Mouse (Mus musculus) midbrain, embryonic 11.5 days (tissue): ENCODE measurements around the gene Ttc7b. TPM values are rescaled to one million over a fixed set of nuclear protein-coding genes. Genes with fewer than 3 reads are reported as not detected.

Experiments used
- ATAC-seq: fragments of 200-750 bp; cut with Nextera tagmentation; 2 replicates; pipeline ENCODE4 v1.8.0; 2017; ENCODE audit warnings: moderate TSS enrichment, moderate library complexity; ENCODE audit not compliant: low FRiP score
- DNase-seq: peaks from one replicate; pipeline ENCODE4 v3.0.0; 2015; ENCODE audit warnings: low spot score; ENCODE audit errors: missing footprints
- H3K27ac ChIP-seq: fragments of 300-500 bp; sonication (generic); 2 replicates; pipeline ENCODE4 v1.5.1; 2014; ENCODE audit warnings: low read depth, low read length
- H3K27me3 ChIP-seq: fragments of 300-500 bp; sonication (generic); 2 replicates; pipeline ENCODE4 v1.6.1; 2014; ENCODE audit warnings: mild to moderate bottlenecking, low read length, moderate library complexity, mixed read lengths; ENCODE audit not compliant: control insufficient read depth, insufficient read depth
- H3K36me3 ChIP-seq: fragments of 300-500 bp; sonication (generic); 2 replicates; pipeline ENCODE4 v1.6.1; 2014; ENCODE audit warnings: mild to moderate bottlenecking, low read length, moderate library complexity, mixed read lengths; ENCODE audit not compliant: control insufficient read depth, insufficient read depth
- H3K4me1 ChIP-seq: fragments of 300-500 bp; sonication (generic); 2 replicates; pipeline ENCODE4 v1.6.1; 2014; ENCODE audit warnings: low read length; ENCODE audit not compliant: control insufficient read depth, insufficient read depth
- H3K4me2 ChIP-seq: fragments of 300-500 bp; sonication (generic); 2 replicates; pipeline ENCODE4 v1.6.1; 2014; ENCODE audit warnings: mild to moderate bottlenecking, moderate library complexity
- H3K4me3 ChIP-seq: fragments of 300-500 bp; sonication (generic); 2 replicates; pipeline ENCODE4 v1.5.1; 2014; ENCODE audit warnings: low read depth, low read length
- H3K9ac ChIP-seq: fragments of 300-500 bp; sonication (generic); 2 replicates; pipeline ENCODE4 v1.6.1; 2014; ENCODE audit warnings: low read length
- H3K9me3 ChIP-seq: fragments of 300-500 bp; sonication (generic); 2 replicates; pipeline ENCODE4 v1.6.1; 2016; ENCODE audit warnings: low read length; ENCODE audit not compliant: control insufficient read depth
- WGBS: fragments of 180-500 bp; shearing (Covaris S2); extraction: QIAGEN DNeasy Blood & Tissue Kit; methylation state at CpG from one replicate; pipeline ENCODE4 v1.1.7; 2014; 5-methylcytosine and 5-hydroxymethylcytosine counted together
- polyA plus RNA-seq: library from polyadenylated mRNA; unstranded; fragments of >200 nt; fragmentation: Nextera tagmentation; extraction: Ambion mirVana; gene quantifications from 2 replicates; pipeline ENCODE4 v1.2.1, GENCODE M21; 2014

Gene Ttc7b
- polyA plus RNA-seq, 1 experiment from 2014 or later: 9.2 TPM

- Histone ChIP-seq H3K27ac (no peak overlapping the region), H3K4me3 (no peak overlapping the region), H3K4me2 (no peak overlapping the region), H3K36me3 (peaks cover 2% of the 10 kb centered on the region; the same call in 1 of the 2 replicates), H3K9me3 (no peaks in the 10 kb centered on the region), H3K27me3 (no peaks in the 10 kb centered on the region), H3K4me1 (no peaks in the 10 kb centered on the region), H3K9ac (no peak overlapping the region)
- 87% methylated on average over 2 of the region's 2 CpGs for WGBS
- ATAC-seq: no peak
- DNase-seq: no peak
Measured at GRCm38 (mm10) chr12:100369786-100370185, 150.8 kb downstream of the Ttc7b start.

DNA sequence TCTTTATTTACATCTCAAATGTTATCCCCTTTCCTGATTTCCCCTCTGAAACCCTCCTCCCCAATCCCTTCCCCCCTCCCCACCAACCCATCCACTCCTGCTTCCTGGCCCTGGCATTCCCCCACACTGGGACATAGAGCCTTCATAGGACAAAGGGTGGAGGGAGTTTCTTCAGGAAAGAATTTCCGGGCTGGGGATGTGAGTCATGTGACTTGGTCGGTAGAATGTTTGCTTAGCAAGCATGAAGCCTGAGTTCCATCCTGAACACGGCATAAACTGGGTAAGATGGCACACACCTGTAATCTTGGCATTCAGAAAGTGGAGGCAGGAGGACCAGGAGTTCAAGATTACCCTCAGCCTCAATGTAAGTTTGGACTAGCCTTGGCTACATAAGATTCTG lies 151.4 kb downstream of the Ttc7b start:
- Histone ChIP-seq H3K36me3 (peaks cover 2% of the 10 kb centered on the region; the same call in 1 of the 2 replicates), H3K4me3 (no peak overlapping the region), H3K27ac (no peak overlapping the region), H3K27me3 (no peaks in the 10 kb centered on the region), H3K4me2 (no peak overlapping the region), H3K9ac (no peak overlapping the region), H3K9me3 (no peaks in the 10 kb centered on the region), H3K4me1 (no peaks in the 10 kb centered on the region)
- WGBS: 75% methylated on average over 3 of the region's 3 CpGs
- DNase-seq: no peak
- ATAC-seq: no peak

DNA sequence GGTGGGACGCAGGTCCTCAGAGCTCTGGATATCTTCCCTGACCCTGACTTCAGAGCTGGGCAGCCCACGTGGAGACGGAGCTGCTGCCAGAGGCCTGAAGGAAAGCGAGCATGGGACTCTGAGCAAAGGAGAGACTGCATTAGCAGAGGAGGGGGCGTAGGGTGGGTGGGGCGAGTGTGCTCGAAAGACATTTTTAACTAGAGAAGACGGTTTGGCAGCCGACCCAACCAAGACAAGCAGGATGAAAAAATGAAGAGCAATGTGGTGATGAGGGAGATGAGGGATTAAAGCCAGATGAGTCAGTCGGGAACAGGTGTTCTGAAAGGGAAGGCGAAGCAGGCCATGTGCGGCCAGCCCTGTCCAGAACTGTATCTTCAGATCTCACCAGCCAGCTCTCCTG lies 159.3 kb downstream of the Ttc7b start:
- H3K4me1 ChIP-seq: no peaks in the 10 kb centered on the region
- WGBS: 89% methylated on average over 12 of the region's 12 CpGs
- no peak overlapping the region for H3K4me2 ChIP-seq
- H3K9ac ChIP-seq: no peak overlapping the region
- H3K4me3 ChIP-seq: no peak overlapping the region
- no peak overlapping the region for H3K27ac ChIP-seq
- no peak for DNase-seq
- H3K36me3 ChIP-seq: no peaks in the 10 kb centered on the region
- ATAC-seq: no peak
- H3K9me3 ChIP-seq: no peaks in the 10 kb centered on the region
- H3K27me3 ChIP-seq: no peaks in the 10 kb centered on the region

DNA sequence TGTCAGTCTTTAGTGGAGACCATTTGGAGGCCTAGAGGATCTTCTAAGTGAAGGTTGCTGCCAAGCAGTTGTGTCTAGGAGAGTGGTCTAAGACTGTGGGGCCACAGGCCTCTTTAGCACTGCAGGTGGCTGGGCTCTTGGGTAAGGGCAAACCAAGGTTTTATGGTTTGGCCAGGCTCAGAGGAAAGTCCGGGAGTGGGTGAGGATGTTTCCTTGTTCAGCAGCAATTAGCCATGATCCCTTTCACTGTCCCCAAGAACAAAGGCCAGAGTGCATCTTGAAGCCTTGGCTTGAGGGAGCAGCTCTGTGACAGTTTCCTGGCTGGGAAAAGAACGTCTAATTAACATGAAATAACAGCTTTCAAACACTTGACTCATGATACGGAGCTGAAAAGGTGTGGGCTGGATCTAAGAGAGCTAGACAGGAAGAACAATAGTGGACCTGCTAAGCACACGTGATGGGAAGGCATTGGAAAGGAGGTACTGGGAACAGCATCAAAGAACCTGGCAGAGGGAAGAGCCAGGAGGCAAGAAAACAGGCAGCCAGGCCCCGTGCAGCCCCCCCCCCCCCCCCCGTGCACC lies 162.5 kb downstream of the Ttc7b start:
- Histone ChIP-seq H3K36me3 (no peaks in the 10 kb centered on the region), H3K4me3 (no peak overlapping the region), H3K27me3 (no peaks in the 10 kb centered on the region), H3K4me2 (no peak overlapping the region), H3K9ac (no peak overlapping the region), H3K9me3 (no peaks in the 10 kb centered on the region), H3K4me1 (no peaks in the 10 kb centered on the region), H3K27ac (no peak overlapping the region)
- ATAC-seq: no peak
- no peak for DNase-seq
- 74% methylated on average over 6 of the region's 6 CpGs for WGBS

DNA sequence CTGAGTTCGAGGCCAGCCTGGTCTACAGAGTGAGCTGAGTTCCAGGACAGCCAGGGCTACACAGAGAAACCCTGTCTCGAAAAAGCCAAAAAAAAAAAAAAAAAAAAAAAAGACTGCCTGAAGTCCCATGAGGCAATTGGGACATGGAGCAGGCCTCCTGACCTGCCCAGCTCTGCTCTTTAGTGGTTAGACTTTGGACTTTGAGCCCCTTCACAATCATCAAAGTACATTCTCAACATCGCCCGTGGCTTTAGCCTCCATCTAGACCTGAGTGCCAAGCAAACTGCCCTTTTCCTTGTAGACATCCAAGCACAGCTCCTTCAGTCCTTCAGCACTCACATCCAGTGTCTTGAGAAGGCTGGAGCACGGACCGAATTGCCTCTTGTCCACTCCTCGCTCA lies 164.2 kb downstream of the Ttc7b start:
- ATAC-seq (no peak), DNase-seq (no peak)
- no peaks in the 10 kb centered on the region for H3K27me3 ChIP-seq
- no peaks in the 10 kb centered on the region for H3K36me3 ChIP-seq
- no peaks in the 10 kb centered on the region for H3K4me1 ChIP-seq
- H3K9ac ChIP-seq: no peak overlapping the region
- no peak overlapping the region for H3K4me2 ChIP-seq
- H3K4me3 ChIP-seq: no peak overlapping the region
- 96% methylated on average over 7 of the region's 7 CpGs for WGBS
- H3K9me3 ChIP-seq: no peaks in the 10 kb centered on the region
- H3K27ac ChIP-seq: no peak overlapping the region

DNA sequence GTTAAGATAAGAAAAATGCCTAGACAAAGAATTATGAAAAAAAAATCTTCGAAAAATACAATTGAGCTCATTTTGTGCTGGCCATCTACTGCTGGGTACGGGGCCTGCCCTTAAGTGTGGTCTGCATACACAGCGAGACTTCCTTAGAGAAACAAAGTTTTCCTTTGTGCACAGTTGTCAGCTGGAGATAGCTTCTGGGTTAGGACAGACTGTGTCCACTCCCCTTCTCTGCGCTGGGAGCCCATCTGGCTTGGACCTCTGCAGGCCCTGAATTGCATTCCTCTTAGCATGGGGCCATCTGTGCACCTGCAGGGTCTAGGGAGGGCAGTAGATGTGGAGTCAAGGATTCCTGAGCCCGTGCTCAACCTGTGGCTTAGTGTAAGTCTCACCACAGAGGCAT lies 165.1 kb downstream of the Ttc7b start:
- no peak overlapping the region for H3K4me2 ChIP-seq
- DNase-seq (no peak), ATAC-seq (no peak)
- WGBS: 76% methylated on average over 5 of the region's 5 CpGs
- H3K4me3 ChIP-seq: no peak overlapping the region
- H3K9me3 ChIP-seq: no peaks in the 10 kb centered on the region
- H3K27me3 ChIP-seq: no peaks in the 10 kb centered on the region
- H3K36me3 ChIP-seq: no peaks in the 10 kb centered on the region
- H3K9ac ChIP-seq: no peak overlapping the region
- H3K4me1 ChIP-seq: no peaks in the 10 kb centered on the region
- no peak overlapping the region for H3K27ac ChIP-seq

GRCm38 (mm10) chr12:100353954-100354353 lies 166.7 kb downstream of the Ttc7b start:
- no peak overlapping the region for H3K9ac ChIP-seq
- ATAC-seq (no peak), DNase-seq (no peak)
- H3K4me3 ChIP-seq: no peak overlapping the region
- WGBS: 85% methylated on average over 7 of the region's 7 CpGs
- H3K27me3 ChIP-seq: no peaks in the 10 kb centered on the region
- no peaks in the 10 kb centered on the region for H3K4me1 ChIP-seq
- no peak overlapping the region for H3K27ac ChIP-seq
- H3K4me2 ChIP-seq: no peak overlapping the region
- no peaks in the 10 kb centered on the region for H3K36me3 ChIP-seq
- H3K9me3 ChIP-seq: no peaks in the 10 kb centered on the region

- Histone ChIP-seq H3K36me3 (no peaks in the 10 kb centered on the region), H3K4me1 (no peaks in the 10 kb centered on the region), H3K27me3 (no peaks in the 10 kb centered on the region), H3K27ac (no peak overlapping the region), H3K4me3 (no peak overlapping the region), H3K9ac (no peak overlapping the region), H3K9me3 (no peaks in the 10 kb centered on the region), H3K4me2 (no peak overlapping the region)
- 90% methylated on average over 16 of the region's 16 CpGs for WGBS
- no peak for ATAC-seq
- DNase-seq: no peak
Measured at GRCm38 (mm10) chr12:100353075-100353782, 167.4 kb downstream of the Ttc7b start.

DNA sequence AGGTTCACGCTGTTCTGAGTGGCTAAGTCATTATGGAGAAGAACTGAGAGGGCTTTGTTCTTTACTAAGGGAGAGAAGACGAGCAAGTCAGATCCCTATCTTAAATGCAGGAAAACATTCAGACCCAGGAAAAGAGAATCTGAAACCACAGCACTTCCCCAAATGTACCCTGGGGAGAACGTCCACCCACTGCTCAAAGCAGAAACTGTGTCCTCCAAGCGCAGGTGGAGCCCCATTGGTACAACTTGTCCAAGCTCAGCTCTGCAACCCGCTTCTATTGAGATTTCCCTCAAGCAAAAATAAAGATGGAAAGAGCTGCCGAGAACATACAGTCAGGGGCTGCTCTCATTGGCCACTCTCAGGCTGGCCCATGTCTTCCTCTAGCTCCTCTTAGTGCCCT lies 168.5 kb downstream of the Ttc7b start:
- ATAC-seq (no peak), DNase-seq (no peak)
- no peaks in the 10 kb centered on the region for H3K9me3 ChIP-seq
- H3K9ac ChIP-seq: no peak overlapping the region
- WGBS: 88% methylated on average over 6 of the region's 6 CpGs
- no peaks in the 10 kb centered on the region for H3K27me3 ChIP-seq
- no peak overlapping the region for H3K4me3 ChIP-seq
- no peak overlapping the region for H3K4me2 ChIP-seq
- H3K4me1 ChIP-seq: no peaks in the 10 kb centered on the region
- no peaks in the 10 kb centered on the region for H3K36me3 ChIP-seq
- H3K27ac ChIP-seq: no peak overlapping the region
